Mouse (Mus musculus) cerebral cortex, adult 2 months (tissue): ENCODE measurements around the gene Gosr1.

Experiments
- WGBS: fragments of 180-500 bp; shearing (Covaris S2); methylation state at CpG from one replicate; pipeline ENCODE4 v1.1.7; 2018; 5-methylcytosine and 5-hydroxymethylcytosine counted together

Gosr1 gene

DNA sequence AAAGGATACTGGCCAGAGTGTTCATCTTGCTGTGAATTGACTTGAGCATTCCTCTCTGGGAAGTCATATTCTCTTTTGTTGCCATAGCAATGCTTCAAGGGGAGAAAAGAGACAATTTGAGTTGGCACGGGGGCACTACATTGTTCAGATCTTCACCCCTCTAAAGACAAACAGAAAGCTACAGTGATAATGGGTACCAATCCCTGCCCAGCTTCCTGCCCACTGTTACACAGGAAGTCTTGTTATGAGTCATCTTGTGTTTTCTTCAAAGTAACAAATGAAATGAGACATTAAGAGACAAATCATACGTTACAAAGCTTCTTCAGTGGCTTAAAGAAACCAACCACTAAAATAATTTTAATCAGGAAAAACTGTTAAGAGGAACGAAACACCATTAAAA, 28.8 kb downstream of the Gosr1 start:
- WGBS = 63% methylated on average over 3 of the region's 3 CpGs

DNA sequence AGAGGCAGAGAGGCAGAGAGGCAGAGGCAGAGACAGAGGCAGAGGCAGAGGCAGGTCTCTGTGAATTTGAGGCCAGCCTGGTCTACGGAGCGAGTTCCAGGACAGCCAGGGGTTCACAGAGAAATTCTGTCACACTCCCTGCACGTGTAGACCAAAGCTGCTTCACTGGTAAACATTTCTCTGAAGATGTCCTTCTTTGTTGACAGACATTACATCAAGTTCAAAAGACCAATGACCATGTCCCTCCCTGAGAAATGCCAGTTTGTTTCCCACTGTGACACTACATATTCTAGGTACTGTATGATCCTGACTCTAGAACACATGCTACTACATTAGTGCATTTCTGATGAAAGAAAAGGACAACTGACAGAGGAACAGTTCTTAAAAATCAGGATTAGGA, 32.7 kb downstream of the Gosr1 start:
- 85% methylated on average over 3 of the region's 3 CpGs for WGBS

GRCm38 (mm10) chr11:76728093-76728492, 35.3 kb downstream of the Gosr1 start:
- WGBS = 87% methylated on average over 11 of the region's 11 CpGs

DNA sequence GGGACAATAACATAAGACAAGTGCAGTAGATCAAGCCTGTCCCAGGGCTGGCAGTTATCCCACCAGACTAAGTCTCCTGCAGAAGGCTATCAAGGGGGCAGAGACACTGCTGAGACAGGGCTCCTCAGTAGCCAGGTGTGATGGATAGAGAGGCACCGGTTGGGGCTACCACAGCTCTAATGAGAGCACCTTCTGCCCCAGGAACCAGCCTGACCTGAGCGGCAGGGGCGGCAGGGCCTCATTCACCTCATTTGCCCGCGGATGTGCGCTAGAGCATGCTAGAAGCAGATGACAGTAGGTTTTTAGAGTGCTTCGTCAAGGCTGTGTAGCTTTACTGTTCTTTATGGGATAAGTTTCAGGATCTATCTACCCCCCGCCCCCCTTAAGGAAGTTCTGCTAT, 39.5 kb downstream of the Gosr1 start:
- 86% methylated on average over 8 of the region's 8 CpGs for WGBS

DNA sequence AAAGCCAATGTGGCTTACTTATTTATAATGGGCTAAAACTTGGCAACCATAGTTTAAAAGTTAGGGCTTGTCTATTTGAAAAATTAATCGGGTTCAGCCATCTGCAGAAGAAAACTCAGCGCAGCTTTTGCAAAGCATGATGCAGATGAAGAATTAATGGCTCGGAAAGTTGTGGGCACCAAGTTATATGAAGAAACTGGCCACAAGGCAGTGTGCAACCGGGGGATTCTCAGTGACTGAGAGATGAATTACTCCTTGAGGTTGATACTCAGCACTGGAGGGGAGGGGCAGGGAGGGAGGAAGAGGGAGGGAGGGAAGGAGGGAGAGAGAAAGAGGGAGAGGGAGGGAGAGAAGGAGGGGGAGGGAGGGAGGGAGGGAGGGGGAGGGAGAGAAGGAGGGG, 46.4 kb downstream of the Gosr1 start:
- 70% methylated on average over 4 of the region's 4 CpGs for WGBS

- WGBS = 34% methylated on average over 15 of the region's 17 CpGs
These were observed 53.5 kb downstream of the Gosr1 start for GRCm38 (mm10) chr11:76709625-76710452.

GRCm38 (mm10) chr11:76708881-76709280, 54.5 kb downstream of the Gosr1 start:
- WGBS = 89% methylated on average over 1 of the region's 1 CpGs

GRCm38 (mm10) chr11:76708066-76708465, 55.3 kb downstream of the Gosr1 start:
- 94% methylated on average over 1 of the region's 1 CpGs for WGBS

DNA sequence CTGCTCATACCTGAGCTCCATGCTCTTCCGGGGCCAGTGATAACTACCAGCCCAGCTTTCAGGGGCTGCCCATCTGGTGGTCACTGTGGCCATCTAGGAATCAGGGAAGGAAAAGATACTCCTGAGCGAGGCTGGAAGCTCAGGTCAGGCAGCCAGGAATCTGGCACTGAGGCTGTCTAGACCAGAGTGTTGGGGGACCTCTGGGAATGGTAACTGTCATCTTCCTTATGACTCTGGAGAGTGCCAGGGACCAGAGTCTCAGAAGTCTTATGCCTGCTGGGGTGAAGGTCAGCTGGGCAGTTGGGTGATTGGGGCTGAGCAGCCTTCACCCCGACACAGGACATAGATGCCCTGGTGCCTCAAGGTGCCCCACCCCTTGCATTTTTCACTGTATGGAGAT, 55.7 kb downstream of the Gosr1 start:
- 92% methylated on average over 3 of the region's 3 CpGs for WGBS

DNA sequence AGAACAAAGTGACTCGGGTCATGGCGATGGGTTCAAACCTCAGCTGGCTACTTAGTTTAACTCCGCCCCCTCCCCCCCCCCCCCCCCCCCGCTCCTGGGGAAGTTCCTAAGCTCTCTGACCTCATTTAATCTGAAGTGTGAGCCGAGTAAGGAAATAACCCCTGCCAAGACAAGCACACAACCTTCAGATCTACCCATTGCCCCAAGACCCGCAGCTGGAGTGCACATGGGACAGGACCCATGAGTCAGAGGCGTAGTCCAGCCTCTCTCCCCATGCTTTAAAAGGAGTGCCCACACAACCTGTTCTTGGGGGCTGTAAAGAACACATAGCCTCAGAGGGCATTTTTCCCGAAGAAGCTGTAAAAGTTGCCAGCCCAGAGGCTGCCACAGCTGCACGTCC, 63.8 kb downstream of the Gosr1 start:
- WGBS = 54% methylated on average over 6 of the region's 9 CpGs

DNA sequence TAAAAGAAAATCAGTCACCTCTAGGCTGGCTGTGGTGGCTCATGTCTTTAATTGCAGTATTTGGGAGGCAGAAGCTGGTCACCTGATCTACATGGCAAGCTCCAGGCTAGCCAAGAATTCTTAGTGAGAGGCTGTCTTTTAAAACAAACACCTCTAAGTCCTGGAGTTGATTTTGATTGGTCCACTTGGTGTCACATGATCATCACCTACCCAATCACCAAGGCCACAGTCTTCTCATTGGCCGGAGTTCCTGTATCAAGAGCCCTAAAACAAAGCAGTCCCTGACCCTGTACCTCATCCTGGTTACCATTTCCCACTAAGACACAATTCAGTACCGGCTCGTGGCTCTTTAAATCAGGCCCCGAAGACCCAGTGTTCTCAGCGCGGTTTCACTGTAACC, 67.6 kb downstream of the Gosr1 start:
- 49% methylated on average over 6 of the region's 6 CpGs for WGBS

DNA sequence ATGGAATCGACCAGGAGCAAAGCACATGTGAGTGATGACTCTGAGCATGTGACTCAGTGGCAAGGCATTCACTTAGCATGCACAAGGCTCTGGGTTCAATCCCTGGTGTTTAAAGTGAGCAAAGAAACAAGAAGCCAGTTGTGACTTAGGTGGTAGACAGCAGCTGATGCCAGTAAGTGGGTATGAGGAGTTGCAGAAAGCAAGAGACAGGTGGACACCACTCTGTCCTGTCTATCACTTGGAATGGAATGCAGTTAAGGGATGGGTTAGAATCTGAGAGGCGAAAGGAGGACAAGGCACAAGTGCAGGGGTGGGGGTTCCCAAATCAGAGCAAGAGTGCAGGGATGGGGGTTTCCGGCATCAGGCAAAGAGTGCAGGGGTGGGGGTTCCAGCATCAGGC, 71.3 kb downstream of the Gosr1 start:
- 85% methylated on average over 3 of the region's 3 CpGs for WGBS

DNA sequence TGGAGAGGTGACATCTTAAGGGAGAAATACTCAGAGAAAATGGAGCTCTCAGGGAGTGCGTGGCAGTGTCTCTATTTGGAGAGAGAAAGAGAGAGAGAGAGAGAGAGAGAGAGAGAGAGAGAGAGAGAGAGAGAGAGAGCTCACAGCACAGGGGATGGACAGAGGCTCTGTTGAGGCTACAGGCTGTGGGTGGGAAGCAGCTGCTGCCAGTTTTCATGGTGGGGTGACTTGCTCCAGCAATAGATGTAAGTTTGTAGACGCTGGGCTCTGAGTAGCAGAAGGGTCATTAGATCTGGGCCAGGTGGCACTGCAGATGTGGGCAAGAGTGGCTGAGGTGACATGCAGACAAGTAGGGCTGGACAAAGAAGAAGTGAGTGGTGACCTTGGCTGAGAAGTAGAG, 77.8 kb downstream of the Gosr1 start:
- WGBS = 67% methylated on average over 2 of the region's 2 CpGs

DNA sequence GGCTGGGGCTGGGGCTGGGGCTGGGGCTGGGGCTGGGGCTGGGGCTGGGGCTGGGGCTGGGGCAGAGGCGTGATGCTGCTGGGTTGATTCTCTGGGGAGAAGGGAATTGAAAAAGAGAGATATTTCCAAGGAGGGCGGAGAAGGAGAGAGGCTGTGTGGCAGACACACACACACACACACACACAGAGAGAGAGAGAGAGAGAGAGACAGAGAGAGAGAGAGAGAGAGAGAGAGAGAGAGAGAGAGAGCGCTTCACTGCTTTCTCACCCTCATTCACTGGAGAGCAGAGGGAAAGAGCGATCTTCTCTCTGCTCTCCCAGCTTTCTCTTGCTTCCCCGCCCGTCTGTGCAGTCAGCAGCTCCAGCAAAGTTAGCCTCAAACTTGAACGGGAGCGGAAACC, 83.9 kb downstream of the Gosr1 start, which contains the start of gene Trarg1:
TSS of gene Trarg1 (plus strand) at position 301 of the 400 bp plus-strand sequence.
- WGBS = 28% methylated on average over 7 of the region's 8 CpGs
